Mouse (Mus musculus) CD8-positive naive resting alpha-beta T cell, adult 2 months (primary cell): ENCODE measurements around the gene Wfikkn1.

Experiments used
- DNase-seq, 2 experiments: peaks; one replicate each; pipeline ENCODE4 v3.0.0; 2022; ENCODE audit warnings: low read depth in 2 of 2, low spot score in 2 of 2

Wfikkn1 gene

DNA sequence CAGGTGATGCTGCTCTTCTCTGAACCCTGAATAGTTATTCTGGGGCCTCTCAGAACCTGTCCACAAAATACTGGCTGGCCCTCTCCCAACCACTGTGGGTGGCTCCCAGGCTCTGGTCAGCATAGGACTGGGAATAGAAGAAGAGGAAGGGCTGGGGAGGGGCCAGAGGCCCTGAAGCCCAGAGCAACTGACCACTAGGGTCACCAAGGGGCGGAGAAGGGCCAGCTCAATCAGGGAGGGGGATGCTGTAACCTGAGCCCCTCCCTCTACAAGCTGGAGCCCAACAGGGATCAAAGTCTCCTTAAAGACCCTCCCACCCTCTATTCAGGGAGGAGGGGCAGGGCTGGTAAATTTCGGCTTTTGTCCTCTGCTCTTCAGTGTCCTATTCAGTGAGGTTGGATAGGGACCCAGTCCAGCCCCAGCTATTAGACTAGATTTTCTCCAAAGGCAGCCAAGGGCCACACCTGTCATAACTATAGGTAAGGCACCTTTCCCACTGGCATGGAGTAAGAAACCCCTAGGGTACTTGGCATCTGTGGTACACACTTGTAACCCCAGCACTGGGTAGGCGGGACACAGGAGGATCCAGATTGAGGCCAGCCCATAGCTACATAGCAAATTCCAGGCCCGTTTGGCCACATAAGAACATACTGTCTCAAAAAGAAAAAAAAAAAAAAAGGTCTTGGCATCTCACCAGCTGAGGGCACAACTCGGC, at the start of gene Wfikkn1:
TSS of gene Wfikkn1 (minus strand) at position 663 of the 715 bp plus-strand sequence.
- DNase-seq, result no peak

DNA sequence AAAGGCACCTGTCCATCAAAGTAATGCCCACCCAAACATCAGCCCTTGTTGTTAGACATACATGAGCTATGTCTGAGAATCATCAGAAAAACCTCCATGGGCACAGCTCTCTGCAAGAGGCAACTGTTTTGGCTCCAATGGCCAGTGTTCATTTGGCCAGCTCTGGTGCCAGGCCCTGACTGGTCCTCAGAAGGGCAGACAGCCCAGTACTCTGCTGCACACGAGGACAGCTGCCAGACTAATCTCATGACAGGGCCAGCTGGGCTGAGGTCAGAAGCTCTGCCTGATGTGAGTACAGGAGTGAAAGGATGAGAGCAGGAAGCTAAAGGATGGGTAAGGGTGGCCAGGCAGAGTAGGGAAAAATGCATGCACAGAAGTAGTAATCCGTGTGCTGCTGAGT, 44.7 kb upstream of the Wfikkn1 start:
- no peak for DNase-seq

DNA sequence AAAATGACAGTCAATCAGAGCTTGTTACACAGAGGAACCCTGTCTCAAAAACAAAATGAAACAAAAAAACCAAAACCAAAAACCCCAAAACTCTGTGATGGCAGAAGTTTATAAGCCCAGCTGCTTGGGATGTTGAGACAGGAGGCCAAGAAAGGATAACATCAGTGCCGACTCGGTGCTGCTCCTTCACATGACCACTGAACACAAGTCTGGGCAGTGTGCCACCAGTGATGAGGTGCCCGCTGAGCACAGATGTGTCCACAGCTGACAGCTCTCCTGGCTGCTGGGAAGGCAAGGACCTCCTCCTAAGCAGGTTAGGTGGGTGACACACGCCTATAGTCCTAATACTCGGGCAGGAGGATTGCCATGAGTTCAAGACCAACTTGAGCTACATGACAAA, 41.5 kb upstream of the Wfikkn1 start:
- DNase-seq, result no peak

DNA sequence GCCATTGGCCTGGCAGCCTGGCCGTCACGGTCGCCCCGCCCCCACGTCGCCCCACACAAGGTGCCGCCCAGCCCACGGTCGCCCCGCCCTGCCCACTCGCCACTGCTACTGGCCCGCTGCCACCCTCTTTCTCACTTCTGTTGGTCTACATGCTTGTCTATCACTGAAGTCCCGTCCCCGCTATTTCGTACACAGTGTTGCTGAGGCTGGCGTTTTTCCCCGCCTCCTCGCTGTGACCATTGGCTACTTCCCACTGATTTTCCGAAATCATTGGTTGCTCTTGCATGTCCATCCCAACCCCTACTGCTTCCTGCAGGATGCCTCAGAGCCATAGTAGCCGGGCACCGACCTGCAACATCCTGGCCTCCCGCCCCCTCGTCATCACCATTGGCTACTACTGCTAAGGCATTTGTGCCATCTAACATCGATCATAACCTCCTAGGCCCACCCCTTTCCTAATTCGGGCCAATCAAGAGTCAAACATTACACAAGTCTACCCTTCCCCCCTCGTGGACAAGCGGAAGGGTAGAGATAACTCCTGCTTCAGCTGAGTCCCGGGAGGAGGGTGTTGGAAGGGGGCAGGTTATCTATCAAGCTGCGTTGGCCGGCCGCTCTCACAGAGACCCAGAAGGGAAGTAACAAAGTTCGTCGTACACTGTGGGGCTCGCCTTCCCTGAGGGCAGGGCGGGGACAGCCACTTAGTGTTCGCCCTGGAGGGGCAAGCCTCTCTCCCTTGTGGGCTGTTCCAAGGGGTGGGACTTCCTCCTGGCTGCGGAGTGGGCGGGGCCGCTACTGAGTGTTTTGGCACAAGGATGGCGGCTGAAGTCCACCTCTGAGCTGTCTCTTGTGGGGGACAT, 39.4 kb upstream of the Wfikkn1 start:
- DNase-seq, result peak; percentile 98 to 99

DNA sequence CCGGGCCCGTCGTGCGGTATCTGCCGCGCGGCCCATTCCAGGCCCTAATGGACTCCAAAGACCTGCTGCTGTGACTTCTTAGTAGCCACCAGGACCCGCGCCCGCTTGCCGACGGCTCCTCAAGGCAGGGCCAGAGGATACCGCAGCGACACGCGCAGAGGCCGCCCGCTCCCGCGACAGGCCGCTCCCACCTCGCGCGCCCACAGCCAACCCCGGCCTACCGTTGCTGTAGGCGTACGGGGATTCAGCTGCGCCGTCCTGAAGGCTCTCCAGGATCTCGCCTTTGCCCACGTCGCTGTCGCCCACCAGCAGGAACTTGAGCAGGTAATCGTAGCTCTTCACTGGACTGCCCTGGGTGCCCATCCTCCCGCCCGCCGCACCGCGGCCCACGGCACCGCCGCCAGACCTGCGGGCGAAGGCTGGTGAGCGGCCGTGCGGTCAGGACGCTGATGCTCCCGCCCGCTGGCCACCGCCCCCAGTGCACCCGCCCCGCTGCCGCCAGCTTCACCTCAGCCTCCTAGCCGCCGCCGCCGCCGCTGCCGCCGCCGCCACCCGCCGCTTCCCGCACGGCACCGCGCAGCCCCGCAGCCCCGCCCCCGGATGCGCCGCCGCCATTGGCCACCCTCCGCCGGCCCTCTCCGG, 38.6 kb upstream of the Wfikkn1 start, which contains the start of gene Rab40c:
TSS of gene Rab40c (minus strand) at position 584 of the 642 bp plus-strand sequence.
- DNase-seq, result no peak

DNA sequence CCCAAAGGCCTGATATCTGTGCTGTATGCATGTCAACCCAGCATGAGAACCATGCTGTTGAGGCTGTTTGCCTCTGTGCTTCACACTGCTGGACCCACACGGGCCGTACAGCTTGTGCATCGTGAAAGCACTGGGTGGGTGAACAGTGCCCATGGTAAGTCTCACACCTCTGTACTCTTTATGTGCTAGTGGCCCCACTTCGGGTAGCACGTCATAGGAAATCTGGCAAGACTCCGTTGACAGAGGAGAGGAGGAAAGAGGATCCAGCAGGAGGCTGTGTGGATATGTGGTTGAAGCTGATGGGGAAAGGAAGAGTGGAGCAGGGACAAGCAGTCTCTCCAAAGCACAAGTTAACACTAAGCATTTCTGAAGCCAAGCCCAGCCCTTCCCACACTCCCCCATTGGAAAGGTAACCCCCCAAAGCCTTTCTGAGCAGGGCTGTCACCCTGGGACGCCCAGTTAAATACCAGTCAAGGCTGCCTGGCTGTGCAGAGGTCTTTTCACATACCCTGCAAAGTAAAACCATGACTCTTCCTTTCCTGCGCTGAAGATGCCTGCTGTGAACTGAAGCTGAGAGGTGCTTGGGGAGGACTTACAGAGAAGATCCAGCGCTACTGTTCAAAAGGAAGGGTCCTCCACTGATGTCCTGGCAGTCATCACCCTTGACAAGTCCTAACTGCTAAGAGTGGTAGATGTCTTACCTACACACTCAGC, 37.5 kb upstream of the Wfikkn1 start:
- no peak for DNase-seq

DNA sequence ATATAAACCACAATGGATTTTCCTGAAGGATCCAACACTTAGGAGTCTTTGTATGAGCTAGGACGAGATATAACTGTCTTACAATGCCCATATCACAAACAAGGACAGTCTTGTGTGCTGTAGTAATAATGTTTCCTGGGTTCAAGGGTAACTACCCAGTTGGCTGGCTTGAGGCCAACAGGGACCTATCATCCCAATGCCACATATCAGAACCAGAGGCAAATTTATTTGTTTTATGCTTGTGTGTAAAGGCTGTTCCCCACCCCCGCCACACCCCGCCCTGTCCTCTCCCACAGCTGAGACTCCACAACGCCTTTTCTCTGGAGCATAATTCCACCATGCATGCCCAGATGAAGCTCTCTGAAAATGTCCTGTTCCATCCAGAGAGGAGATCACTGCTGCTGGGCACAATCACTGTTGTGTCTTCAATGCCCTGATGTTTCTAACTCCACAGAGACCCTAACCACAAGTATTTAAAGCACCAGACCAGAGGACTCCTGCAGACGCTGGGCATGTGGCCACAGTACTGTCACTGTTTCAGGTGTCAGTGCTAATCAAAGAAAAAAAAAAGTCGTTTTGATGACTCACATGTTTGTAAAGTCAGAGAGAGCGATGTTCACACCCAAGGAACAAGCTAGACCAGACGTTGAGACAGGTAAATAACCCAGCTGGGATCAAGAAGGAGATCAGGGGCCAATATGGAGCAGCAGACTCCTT, 36.4 kb upstream of the Wfikkn1 start:
- no peak for DNase-seq

DNA sequence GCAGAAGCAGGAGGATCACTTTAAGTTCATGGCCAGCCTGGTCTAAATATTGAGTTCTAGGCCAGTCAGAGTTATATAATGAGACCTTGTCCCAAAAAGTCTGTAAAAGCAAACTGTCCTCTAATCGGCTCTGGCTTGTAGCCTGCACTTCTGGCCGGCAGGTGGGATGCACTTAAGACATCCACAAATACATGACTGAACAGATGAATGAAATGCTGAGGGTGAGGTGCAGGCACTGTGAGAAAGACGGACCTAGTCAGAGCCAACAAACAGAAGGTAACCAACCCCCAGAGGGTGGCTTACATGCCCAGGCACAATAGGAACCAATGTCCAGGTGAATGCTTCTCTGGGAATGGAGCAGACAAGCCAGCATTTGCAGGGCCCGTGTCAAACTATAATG, 33.6 kb upstream of the Wfikkn1 start:
- DNase-seq, result no peak

DNA sequence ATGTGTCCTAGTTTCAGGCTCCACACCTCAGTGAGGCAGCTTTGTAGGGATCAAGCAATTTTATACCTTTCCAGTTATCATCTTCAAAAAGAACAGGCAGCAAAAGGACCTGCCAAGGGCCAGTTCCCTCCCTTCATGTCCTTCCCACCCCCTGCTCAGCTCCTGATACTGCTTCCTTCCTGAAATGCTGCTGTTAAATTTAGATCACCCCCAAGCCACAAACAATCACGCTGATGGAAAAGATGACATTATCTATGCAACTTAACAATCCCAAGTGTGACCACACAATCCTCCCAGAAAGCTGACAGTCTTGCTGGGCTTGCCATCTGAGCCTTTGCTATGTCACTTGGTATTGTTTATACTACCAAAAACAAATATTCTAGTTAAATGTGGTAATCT, 33.2 kb upstream of the Wfikkn1 start:
- DNase-seq, result no peak

DNA sequence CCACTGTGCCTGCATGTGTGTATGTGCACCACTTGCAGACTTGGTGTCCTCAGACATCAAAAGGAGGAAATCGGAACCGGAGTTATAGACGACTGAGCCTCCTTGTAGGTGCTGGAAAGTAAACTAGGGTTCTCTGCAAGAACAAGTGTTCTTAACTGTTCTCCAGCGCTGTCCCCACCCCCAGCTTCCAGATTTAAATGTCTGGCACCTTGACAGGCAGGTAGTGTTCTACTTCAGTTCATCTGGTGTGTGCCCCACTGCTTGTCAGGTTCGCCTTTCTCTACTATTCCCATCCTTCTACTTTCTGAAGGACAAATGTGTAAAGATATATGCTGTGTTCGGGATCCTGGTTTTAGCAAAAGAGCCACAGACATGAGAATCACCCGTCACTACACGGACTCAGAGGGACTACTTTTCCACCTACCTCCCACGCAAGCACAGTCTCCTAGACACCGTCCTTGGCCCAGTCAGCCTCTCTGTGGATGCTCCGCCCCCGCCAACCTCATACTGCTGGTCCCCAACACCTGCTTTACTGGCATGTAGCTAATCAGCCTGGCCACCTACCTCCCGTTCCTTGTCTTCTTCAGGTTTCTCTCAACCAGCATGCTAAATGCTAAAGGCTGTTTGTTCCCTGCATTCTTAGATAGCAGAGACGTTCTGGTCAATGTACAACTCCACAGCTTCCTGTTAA, 32.7 kb upstream of the Wfikkn1 start:
- no peak for DNase-seq

DNA sequence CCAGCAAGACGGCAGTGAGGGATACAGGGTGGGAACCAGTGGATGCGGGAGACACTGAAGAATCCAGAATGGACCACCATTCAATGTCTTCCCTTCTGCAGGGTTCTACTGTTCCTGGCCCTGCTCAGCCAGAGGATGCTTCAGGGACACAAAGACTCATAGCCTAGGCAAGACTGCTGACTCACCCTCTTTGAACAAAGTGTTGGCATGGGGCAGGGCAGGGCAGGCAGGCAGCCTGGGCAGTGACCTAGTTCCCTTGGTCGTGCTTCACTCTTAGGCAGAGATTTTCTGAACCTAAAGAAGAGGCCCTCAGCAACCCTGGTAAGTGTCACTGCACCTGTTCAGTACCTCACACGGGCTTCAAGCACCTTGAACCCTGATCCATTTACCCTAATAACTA, 31.2 kb upstream of the Wfikkn1 start:
- no peak for DNase-seq

DNA sequence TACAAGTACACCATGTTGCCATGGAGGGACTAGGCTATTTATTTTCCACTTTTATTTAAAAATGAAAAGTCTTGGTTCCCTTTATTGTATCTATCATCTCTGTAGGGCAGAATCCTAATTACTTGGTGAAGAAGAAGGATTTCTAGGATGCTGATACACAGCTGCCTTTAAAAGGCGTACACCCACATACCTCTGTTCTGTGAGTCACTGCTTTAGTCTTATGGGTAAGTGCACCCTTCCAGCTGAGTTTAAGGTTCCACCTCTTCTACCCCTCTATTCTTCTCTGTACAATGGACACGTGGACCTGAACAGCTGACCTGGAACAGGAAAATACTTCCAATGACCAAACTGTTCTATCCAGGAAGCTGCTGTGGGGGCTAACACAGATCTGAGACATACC, 27.0 kb upstream of the Wfikkn1 start:
- no peak for DNase-seq

DNA sequence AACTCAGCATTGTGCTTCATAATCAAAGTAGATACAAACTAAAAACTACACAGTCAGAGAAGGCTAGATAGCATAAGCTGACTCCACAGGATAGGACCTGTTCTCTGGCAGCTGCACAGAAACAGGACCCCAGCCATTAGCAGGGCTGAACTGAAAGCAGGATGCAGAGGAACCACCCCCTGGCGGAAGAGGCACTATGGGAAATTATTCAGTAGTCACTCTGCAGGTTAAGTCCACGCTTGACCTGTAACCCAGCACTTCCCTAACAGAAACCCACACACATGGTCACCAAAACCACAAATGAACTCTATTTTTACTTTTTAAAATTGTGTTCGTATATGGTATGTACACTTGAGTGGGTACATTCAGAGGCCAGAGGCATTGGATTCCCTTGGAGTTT, 22.4 kb upstream of the Wfikkn1 start:
- no peak for DNase-seq

DNA sequence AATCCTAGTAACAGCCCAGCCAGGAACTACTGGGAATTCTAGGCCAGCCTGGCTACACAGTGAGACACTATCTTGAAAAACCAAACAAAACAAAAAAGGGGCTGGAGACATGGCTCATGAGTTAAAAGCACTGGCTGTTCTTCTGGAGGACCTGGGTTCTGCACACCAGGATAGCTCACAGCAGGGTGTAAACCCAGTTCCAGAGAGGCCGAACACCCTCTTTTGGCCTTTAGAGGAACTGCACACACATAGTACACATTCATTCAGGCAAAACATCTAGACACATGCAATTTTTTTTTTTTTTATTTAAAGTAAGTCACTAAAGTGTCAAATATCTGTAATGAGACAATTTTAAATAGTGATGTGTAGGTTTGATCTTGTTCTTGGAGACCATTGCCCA, 19.5 kb upstream of the Wfikkn1 start:
- no peak for DNase-seq

DNA sequence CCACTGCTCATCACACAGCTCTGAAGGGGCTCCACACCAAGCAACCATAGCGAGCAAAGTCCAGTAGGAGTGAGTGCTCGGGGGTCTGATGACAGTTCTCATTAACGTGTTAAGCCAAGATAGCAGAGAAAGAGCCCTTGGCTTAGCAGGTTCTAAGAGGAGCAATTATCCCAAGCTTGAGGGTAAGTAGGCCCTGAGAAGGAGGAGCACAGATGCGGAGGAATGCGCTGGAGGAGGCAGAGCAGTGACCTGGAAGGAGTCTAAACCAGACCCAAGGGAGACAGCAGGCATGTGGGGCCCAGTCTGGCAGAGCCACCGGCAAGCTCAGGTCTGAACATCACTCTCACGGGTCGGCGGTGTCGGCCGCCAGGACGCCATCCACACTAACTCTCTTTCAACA, 15.2 kb upstream of the Wfikkn1 start:
- no peak for DNase-seq

DNA sequence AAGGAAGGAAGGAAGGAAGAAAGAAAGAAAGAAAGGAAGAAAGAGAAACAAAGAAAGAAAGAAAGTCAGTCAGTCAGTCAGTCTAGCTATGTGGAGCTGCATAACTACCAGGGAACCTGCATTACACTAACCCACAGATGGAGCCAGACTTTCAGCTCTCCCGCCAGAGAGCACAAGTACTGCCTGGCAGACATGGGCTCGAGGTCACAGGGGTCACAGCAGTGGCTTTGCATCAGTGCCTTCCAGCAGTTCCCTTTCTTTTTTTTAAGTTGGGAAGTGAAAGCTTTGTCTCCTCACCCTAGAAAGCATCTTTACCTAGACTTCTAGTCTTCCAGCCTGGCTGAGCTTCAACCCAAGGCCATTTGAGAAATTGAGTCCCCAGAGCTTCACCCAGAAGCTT, 14.8 kb upstream of the Wfikkn1 start:
- DNase-seq, result no peak

DNA sequence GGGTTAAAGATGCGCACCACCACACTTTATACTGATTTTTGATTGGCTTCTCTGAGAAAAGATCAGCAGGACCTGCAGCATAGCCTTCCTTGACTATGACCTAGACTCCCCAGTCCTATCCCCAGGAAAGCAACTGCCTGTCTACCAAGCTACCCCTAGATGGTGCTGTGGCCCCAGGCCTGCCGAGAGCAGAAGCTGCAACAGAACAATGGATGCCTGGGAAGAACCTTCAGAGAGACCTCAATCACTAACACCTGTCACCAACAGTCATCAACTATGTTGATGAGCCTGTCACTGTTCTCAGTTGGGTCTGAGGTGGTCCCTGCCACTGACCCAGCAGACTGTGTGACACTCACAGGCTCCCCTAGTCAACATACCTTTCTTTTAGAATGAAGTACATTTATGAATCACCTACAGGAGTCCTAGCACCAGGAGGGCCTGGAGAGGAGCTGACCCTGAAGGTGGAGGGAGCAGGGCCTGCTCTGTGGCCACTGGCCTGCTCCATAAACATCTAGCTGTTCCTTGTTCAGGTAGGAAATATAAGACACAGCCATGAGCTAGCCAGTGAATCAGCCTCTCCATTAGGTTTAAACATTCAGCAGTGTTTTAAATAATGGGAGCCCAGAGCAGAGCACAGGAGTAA, 13.4 kb upstream of the Wfikkn1 start:
- DNase-seq, result peak; percentile 58 to 63

DNA sequence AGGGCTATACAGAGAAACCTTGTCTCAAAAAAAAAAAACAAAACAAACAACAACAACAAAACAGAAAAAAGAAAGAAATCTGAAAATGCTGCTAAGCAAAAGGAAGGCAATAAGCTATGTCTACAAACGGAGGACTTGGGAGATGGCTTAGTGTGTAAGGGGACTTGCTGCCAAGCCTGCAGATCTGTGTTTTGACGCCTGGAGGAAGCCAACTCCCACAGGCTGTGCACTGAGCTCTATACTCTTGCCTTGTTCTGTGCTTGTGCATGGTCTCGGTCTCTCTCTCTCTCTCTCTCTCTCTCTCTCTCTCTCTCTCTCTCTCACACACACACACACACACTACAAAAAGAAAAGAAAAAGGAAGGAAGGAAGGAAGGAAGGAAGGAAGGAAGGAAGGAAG, 8.2 kb upstream of the Wfikkn1 start:
- DNase-seq, result no peak

DNA sequence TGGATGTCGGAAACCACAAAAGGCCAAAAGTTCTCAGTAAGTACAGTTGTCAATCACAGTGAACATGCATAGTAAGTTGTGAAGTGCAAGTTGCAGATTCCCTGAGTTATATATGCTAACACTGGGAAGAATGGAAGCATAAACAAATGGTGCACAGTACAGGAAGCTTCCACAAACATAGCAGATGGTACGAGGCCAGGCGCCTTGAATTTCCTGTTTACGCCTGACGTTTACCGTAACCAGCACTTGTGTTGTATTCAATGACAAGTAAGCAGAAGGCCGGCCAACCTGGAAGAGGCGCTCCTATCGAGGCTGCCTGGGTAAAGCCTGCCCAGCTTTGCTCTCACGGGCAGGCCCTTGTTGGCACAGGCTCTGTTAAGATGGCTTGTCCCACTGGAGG, 6.8 kb upstream of the Wfikkn1 start:
- no peak for DNase-seq

DNA sequence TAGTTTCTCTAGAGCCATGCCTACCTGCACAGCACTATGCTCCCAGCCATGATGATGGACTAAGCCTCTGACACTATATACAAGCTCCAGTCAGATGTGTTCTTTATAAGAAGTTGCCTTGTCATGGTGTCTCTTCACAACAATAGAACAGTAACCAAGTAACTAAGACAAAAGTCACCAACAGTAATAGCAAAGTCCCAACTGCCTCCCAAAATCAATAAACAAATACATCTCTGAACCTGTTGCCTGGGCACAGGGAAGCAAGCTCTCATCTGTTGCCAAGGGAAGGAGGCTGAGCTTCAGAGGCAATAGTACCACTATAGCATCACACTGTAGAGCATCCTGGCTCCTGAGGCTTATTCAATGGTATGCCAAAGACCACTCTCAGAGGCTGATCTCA, 6.1 kb upstream of the Wfikkn1 start:
- DNase-seq, result no peak
